Mouse (Mus musculus): Measurements from ENCODE around the gene Plekhg2.

GRCm38 (mm10) chr7:28371514-28371989, 847 bp downstream of the Plekhg2 start:
- TF ChIP-seq CTCF (IDR thresholded peaks at IDR 0.05; ENCODE audit: extremely low read depth, insufficient read depth, insufficient read length, insufficient replicate concordance) (no peak), POLR2A (IDR thresholded peaks at IDR 0.05; ENCODE audit: low read depth, low read length) (peak; percentile 32; the same call in 1 of the 2 replicates)
